Mouse (Mus musculus) left cerebral cortex, adult 18-20 months (tissue): Measurements from ENCODE around the gene Ndufaf7. TPM values are rescaled to one million over a fixed set of nuclear protein-coding genes. Genes with fewer than 3 reads are reported as not detected.
A peak's percentile ranks its signal among the peaks of the same experiment; 100 is the strongest.

Source experiments
- DNase-seq, 2 experiments: peaks; one replicate each; pipeline ENCODE4 v3.0.0; 2021 to 2022; ENCODE audit warnings: low spot score in 2 of 2, mixed read lengths in 1 of 2
- total RNA-seq, 2 experiments: library from RNA; stranded (reverse); gene quantifications; 2 replicates each; pipeline ENCODE4 v1.2.3; 2021

Gene Ndufaf7
- total RNA-seq, 2 experiments from 2014 or later = 62.9 to 67.4 TPM

DNA sequence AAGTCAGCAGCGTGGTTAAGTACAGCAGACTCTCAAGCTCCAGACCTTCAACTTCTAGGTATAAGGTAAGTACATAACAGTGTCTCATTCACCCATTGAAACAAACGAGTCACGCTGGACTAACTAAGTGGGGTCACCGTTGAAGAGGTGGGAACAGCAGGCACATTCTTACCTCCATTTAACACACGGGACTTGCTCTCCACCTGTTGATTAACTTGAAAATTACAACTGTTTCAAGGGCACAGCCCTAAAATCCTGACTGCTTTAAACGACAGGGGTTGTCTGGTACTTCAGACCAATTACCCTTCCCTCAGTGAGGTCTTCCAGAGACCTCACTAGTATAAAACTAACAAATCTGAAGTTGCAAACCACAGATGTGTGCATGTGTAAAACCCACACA, 22.5 kb downstream of the Ndufaf7 start:
- no peak for DNase-seq

DNA sequence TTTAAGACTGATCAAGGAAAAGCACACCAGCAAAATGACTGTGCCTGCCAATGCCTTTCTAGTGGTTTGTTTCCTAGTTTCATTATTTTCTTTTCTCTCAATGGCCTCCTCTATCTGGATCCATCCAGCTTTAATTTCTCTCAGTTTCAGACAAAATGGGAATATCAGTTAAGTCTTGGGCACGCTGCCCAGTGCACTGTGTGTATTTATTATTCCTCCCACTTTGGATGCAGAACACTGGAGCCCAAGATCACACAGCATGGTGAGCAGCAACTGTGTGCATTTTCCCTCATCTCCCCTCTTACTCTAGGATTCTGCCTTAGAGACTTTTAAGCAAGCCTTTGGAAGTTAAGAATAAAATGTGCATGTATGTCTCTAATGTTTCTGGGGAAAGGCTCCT, 27.5 kb downstream of the Ndufaf7 start:
- DNase-seq = peak; percentile 5 to 12

DNA sequence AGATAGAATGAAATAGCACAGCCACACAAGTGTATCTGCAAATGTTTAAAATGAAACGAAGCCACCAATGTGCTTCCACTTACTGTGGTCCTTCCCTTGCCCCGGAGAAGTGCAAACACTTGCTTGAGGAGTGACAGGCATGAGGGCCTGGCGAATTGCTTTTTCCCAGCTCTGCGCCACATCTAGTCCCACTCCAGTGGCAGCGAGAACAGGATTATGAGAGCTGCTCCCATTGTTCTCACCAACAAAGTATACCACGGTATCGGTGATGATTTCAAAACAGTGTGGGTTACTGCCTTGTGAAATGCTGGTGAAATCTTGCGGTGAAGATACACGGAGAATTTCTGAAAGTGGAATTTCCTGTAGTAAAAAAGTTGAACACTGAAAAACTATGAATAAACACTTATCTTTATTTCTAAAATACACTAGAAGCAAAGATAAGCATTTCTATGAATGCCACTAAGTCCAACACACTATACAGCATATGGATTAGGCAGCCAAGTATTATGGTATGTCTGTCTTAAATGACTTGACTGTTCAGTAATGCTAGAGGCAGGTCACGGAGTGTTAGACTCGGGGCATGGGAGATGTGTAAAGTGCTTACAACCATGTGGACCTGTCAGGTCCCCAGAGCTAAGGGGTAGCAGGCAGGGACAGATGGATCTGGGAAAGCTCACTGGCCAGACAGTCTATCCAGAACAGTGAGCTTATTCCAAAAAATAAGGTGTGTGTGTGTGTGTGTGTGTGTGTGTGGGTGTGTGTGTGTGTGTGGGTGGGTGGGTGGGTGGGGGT, 29.4 kb downstream of the Ndufaf7 start:
- DNase-seq = no peak

DNA sequence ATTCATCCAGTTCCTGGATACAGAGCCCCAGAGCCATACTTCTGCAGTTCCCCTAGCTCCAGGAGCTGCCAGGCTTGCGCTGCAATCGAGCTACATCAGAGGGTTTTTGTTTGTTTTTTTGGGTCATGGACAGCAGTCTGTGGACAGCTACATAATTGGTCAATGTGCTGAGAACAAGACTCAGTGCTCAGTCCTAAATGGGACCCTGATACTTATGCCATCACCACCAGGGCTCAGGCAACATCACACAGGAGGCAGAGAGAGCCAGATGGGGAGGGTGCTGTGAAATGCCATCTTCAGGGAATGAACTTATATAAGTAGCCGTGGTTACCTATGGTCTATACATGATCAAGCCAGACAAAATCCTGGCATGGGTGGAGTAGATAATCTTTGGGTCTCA, 31.6 kb downstream of the Ndufaf7 start:
- DNase-seq = no peak

DNA sequence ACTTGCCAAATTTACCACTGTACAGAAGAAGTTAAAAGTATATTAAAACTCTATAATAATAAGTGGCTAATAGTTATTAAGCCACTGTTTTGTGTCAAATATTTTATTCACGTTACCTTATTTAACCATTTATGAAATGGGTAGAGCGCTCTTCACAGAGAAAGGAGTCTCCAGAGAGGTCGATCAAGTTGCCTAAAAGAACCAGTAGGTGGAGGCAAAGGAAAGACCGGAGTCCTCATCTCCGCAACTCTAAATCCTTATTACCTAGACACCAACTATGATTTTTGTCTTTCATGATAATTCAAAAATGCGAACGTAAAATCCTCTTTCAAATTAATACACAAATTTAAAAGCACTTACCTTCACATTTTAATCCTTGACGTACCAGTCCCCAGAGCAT, 46.2 kb downstream of the Ndufaf7 start:
- no peak for DNase-seq

DNA sequence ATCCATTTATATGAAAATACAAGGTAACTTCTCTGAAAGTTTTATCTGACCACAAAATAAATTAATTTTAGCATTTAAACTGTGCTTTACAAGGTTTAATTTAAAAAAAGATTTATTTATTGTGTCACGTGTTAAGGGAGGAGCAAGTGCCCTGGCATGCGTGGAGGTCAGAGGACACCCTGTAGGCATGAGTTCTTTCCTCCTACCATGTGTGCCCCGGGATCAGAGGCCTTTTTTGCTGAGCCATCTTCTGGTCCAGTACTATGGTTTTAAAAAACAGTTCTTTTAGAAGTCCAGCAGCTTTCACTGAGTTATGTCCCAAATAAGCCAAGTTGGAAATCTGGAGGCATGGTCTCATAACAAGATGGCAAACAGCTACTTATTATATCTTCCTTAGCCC, 46.8 kb downstream of the Ndufaf7 start:
- no peak for DNase-seq

DNA sequence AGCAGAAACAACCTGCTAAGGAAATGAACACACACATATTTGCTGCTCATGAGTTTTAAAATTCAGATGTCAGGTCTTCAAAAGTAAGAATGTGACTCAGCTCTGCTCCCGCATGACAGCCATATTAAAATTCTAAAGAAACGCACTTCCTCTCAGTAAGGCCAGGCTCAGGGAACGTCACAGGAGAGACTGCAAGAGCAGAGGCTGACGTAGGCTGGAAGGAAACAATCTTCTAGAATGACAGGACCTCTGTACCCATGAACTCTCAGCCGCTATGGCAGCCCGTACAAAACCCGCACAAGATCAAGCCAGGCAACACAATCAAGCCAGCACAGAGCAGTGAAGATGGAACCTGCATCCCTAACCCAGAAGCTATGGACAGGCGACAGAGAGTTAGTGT, 52.1 kb downstream of the Ndufaf7 start:
- no peak for DNase-seq

DNA sequence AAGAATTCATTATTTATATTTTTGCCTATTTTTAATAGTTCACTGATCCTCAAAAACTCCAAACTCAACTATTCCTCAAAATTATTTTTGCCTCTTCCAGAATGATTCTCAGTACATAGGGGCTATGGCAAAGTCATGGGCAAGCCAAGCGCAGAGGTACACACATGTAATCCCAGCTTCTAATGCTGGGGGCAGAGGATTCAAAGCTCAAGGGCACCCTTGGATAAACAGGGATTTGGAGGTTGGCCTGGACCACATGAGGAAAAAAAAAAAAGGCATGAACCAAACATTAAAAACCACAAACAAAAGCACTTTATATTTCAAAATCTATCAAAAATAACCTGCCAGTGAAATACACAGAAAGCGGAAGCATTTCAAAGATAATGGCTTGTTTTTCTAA, 54.6 kb downstream of the Ndufaf7 start:
- no peak for DNase-seq

DNA sequence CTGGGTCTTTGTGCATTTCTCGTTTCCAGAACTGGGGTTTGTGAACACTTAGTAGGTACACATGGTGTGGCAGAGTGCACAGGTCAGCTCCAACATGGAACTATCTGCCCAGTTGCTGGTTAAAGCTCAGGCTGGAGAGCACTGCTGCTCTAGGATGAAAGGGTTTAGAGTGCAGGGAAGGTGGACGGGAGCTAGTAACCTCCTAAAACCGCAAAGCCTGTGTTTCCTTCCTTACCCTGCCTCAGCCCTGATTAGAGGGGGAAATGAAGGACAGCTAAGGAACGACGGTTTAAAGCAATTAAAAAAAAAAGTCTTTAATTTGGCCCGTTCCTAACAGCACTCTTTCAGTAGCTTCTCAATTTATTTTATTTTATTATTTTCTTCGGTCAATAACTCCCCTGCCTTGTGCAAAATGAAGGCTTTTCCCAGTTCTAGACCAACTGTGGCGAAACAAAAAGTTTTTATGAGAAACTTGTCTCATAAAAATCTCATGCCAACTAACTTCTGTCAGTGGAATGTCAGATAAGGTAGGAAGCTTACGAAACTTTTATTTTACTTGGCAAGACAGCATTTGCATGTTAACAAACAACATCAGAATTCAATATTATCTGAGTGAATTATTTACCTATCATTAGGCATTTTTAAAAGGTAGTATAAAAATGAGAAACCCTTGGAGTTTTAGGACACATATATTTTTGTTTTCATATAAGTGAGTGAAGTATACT, 55.5 kb downstream of the Ndufaf7 start:
- no peak for DNase-seq

DNA sequence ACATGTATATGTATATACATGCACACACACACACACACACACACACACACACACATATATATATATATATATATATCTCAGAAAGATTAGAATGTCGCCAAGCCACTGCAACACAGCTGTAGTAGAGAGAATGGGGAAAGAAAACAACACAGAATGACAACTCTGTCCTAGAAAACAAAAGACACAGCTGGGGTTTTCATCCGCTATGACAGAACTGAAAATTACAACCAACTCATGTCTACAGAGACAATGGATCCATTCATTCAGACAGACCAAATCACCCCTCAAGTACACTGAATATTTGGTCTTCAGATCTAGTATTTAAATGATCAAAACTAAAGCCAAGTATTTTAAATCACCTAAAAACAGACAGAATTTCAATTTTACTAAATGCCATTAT, 56.7 kb downstream of the Ndufaf7 start:
- DNase-seq = no peak

DNA sequence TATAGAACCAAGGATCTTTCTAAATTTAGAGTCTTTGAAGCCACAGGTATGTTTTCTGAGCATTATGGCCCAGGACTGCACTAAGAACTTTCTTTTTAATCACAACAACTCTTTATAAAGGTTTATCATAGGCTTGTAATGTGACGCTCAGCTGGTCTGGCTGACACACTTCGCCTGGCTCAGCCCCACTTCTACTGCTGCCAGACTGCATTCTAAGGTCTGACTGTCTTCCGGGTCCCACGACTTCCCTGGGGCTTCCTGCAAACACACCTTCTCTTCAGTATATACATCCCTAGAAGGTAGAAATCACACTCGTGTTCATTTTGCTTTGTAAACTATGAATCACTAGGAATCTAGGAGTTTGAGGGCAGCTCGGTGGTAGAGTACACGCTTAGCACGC, 57.4 kb downstream of the Ndufaf7 start:
- DNase-seq = no peak

DNA sequence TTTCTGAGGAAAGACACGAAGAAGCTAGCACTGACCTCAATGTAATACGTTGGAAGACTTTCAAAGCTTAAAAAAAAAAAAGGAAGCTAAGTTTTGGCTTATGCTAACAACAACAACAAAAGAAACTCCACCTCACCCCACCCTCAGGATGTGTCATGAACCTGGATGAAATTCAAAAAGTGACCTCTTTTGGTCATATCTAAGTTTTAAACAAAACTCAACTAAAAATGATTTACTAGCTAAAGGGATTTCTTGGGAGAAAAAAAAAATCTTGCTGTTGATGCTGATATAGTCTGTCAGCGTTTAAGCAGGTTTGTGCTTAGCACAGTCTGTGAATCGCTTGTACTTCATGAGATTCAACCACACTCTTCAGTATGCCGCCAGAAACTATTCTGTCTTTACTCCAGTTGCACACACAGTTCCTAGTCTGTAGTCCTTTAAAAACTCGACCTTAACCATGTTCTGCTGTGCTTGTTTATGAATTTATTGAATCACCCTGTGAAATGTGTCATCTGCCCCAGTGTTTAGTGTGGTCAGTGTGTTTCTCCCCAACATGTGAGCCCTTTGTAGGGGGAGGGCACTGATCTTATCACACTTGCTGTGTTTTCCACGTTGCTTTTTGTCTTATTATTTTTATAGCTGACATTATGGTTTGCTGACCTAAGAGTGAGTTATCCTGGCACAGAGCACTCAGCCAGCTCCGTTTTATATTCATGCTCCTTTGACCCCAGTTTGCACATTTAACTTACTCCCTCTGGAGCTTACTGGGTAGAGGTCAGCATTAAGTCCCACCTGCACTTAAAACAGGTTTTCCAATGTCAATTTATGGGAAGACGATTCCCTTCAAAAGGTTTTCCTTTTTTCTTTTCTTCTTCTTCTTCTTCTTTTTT, 58.2 kb downstream of the Ndufaf7 start:
- no peak for DNase-seq

Other genes starting within 250 kb of the Ndufaf7 start
- 10 to 100 TPM; 58.8 to 68.7 TPM for gene Strn, start 199.9 kb upstream of the Ndufaf7 start, total RNA-seq
- gene Heatr5b, start 101.8 kb upstream of the Ndufaf7 start, total RNA-seq = 10 to 100 TPM; 49.5 to 53.4 TPM
- 10 to 100 TPM; 37.4 to 44.6 TPM for gene Gpatch11, start 101.6 kb upstream of the Ndufaf7 start, total RNA-seq
- gene Eif2ak2, start 54.6 kb upstream of the Ndufaf7 start, total RNA-seq = 1 to 10 TPM; 4.3 to 5.0 TPM
- not detected for gene Sult6b1, start 30.1 kb upstream of the Ndufaf7 start, total RNA-seq
- 10 to 100 TPM; 24.0 to 29.4 TPM for gene Cebpzos, start 20.6 kb upstream of the Ndufaf7 start, total RNA-seq
- 10 to 100 TPM; 36.2 to 36.3 TPM for gene Cebpz, start 70 bp upstream of the Ndufaf7 start, total RNA-seq
- gene Prkd3, start 83.7 kb downstream of the Ndufaf7 start, total RNA-seq = 1 to 10 TPM; 9.3 to 10.0 TPM
- 10 to 100 TPM in 1 of 2 experiments, 1 to 10 TPM in 1; 8.3 to 10.3 TPM for gene Qpct, start 114.8 kb downstream of the Ndufaf7 start, total RNA-seq